Mouse (Mus musculus): ENCODE data around the gene Ccdc121. TPM values are rescaled to one million over a fixed set of nuclear protein-coding genes. Genes with fewer than 3 reads are reported as not detected.
A peak's percentile ranks its signal among the peaks of the same experiment; 100 is the strongest.

The Ccdc121 gene
- polyA plus RNA-seq, 1 experiment: 0.67 TPM

GRCm38 (mm10) chr1:181465027-181465426 is 46.2 kb downstream of the Ccdc121 start:
- no peak for DNase-seq
- Histone ChIP-seq H3K4me3 (replicated peaks; ENCODE audit: insufficient read depth, low read depth, low read length) (no peak overlapping the region), H3K27ac (ENCODE audit: insufficient read depth, low read length) (no peak overlapping the region), H3K4me1 (ENCODE audit: control insufficient read depth, insufficient read depth, low read length) (peaks cover 3% of the 10 kb centered on the region), H3K27me3 (ENCODE audit: control insufficient read depth, insufficient read depth, low read length) (no peaks in the 10 kb centered on the region)
- TF ChIP-seq CTCF (IDR thresholded peaks at IDR 0.05; ENCODE audit: borderline replicate concordance, insufficient read depth, low read depth, low read length) (peak; percentile 21; the same call in 1 of the 2 replicates), POLR2A (IDR thresholded peaks at IDR 0.05; ENCODE audit: borderline replicate concordance, insufficient read depth, low read length) (no peak)
- 44% methylated on average over 5 of the region's 5 CpGs for WGBS

GRCm38 (mm10) chr1:181462906-181463179 is 48.4 kb downstream of the Ccdc121 start:
- Histone ChIP-seq H3K27me3 (ENCODE audit: control insufficient read depth, insufficient read depth, low read length) (no peaks in the 10 kb centered on the region), H3K4me1 (ENCODE audit: control insufficient read depth, insufficient read depth, low read length) (peaks cover 3% of the 10 kb centered on the region), H3K4me3 (replicated peaks; ENCODE audit: insufficient read depth, low read depth, low read length) (no peak overlapping the region), H3K27ac (ENCODE audit: insufficient read depth, low read length) (no peak overlapping the region)
- DNase-seq: no peak
- no peak for TF ChIP-seq CTCF (IDR thresholded peaks at IDR 0.05; ENCODE audit: borderline replicate concordance, insufficient read depth, low read depth, low read length)
- TF ChIP-seq POLR2A (IDR thresholded peaks at IDR 0.05; ENCODE audit: borderline replicate concordance, insufficient read depth, low read length): no peak
- 84% methylated on average over 6 of the region's 6 CpGs for WGBS

DNA sequence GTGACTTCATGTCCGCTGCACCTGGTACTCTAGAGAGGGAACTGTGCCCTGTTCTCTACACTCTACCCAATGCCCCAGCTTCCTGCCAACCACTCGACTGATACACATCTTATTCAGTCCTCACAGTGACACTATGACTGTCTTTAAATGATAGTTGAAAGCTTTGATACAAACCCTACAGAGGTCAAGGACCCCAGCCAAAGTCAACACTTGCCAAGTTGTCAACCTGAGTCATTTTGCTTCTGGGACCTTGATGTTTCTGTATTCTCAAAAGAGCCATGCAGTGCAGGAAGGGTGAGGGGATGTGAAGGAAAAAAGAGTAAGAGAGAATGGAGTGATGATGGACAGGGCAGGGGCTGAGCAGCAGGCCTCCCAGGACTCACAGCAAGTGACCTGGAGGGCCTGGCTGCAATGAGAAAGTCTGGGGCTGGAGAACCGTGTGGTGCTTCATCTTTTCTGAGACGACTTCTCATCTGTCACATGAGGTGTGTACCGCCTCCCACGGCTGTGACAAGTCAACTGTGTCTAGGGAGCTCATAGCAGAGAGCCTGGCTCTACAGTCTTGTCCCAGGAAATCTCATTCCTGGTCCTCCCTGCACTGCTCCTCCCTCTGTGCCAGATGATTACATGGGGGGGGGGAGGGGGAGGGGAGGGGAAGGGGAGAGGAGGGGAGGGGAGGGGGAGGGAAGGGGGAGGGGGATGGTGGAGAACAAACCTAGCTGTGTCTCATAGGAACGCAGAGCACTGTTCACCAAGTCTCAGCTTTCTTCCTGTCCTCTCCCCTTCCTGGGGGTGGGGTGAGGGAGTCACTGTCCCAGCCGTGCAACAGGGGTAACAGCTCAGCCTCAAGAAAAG is 49.0 kb downstream of the Ccdc121 start:
- no peak for TF ChIP-seq CTCF (IDR thresholded peaks at IDR 0.05; ENCODE audit: borderline replicate concordance, insufficient read depth, low read depth, low read length)
- TF ChIP-seq POLR2A (IDR thresholded peaks at IDR 0.05; ENCODE audit: borderline replicate concordance, insufficient read depth, low read length): no peak
- no peaks in the 10 kb centered on the region for H3K27me3 ChIP-seq (ENCODE audit: control insufficient read depth, insufficient read depth, low read length)
- peaks cover 3% of the 10 kb centered on the region for H3K4me1 ChIP-seq (ENCODE audit: control insufficient read depth, insufficient read depth, low read length)
- 67% methylated on average over 8 of the region's 8 CpGs for WGBS
- no peak for DNase-seq
- no peak overlapping the region for H3K4me3 ChIP-seq (replicated peaks; ENCODE audit: insufficient read depth, low read depth, low read length)
- H3K27ac ChIP-seq (ENCODE audit: insufficient read depth, low read length): no peak overlapping the region; the same call in 1 of the 2 replicates

DNA sequence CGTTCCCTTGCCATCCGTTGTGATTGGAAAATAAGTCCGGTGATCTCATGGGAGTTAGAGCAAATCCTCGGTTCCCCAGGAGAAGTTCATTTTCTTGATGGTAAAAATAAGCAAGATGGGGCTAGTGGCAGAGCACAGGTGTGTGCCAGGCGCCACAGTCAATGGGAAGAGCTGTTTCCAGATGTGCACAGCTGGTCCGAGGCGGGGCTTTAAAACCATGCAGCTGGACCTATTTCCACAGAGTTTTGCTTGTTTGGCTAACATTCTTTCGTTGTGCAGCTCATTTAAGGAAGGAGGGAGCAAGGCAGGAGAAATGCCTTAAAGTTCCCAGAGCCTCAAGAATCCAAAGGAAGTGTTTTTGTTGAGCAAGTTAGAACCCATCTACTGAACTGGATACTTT is 49.8 kb downstream of the Ccdc121 start:
- Histone ChIP-seq H3K27me3 (ENCODE audit: control insufficient read depth, insufficient read depth, low read length) (no peaks in the 10 kb centered on the region), H3K27ac (ENCODE audit: insufficient read depth, low read length) (no peak overlapping the region), H3K4me1 (ENCODE audit: control insufficient read depth, insufficient read depth, low read length) (peaks cover 3% of the 10 kb centered on the region), H3K4me3 (replicated peaks; ENCODE audit: insufficient read depth, low read depth, low read length) (no peak overlapping the region)
- TF ChIP-seq POLR2A (IDR thresholded peaks at IDR 0.05; ENCODE audit: borderline replicate concordance, insufficient read depth, low read length): no peak
- TF ChIP-seq CTCF (IDR thresholded peaks at IDR 0.05; ENCODE audit: borderline replicate concordance, insufficient read depth, low read depth, low read length): no peak
- DNase-seq: no peak
- WGBS: 91% methylated on average over 8 of the region's 8 CpGs

- no peaks in the 10 kb centered on the region for H3K27me3 ChIP-seq (ENCODE audit: control insufficient read depth, insufficient read depth, low read length)
- TF ChIP-seq POLR2A (IDR thresholded peaks at IDR 0.05; ENCODE audit: borderline replicate concordance, insufficient read depth, low read length) (no peak), CTCF (IDR thresholded peaks at IDR 0.05; ENCODE audit: borderline replicate concordance, insufficient read depth, low read depth, low read length) (no peak)
- no peak for DNase-seq
- H3K27ac ChIP-seq (ENCODE audit: insufficient read depth, low read length): no peak overlapping the region
- no peaks in the 10 kb centered on the region; the same call in 1 of the 2 replicates for H3K4me1 ChIP-seq (ENCODE audit: control insufficient read depth, insufficient read depth, low read length)
- H3K4me3 ChIP-seq (replicated peaks; ENCODE audit: insufficient read depth, low read depth, low read length): no peak overlapping the region
- whole genome bisulfite sequencing: 85% methylated on average over 2 of the region's 2 CpGs
Observed at GRCm38 (mm10) chr1:181460283-181460682, 51.0 kb downstream of the Ccdc121 start.

Other genes starting within 250 kb of the Ccdc121 start
- gene Cnih3, start 158.8 kb downstream of the Ccdc121 start, polyA plus RNA-seq (2012; rRNA removed): 5.1 and 6.9 TPM in 2 replicates
- 0.62 and 1.0 TPM in 2 replicates for gene Dnah14, start 65.1 kb upstream of the Ccdc121 start, polyA plus RNA-seq (2012; rRNA removed)

Measured in cerebellum, adult 2 months (tissue).